Mouse (Mus musculus) forebrain, embryonic 12.5 days (tissue): ENCODE measurements around the gene Rspry1. TPM values are rescaled to one million over a fixed set of nuclear protein-coding genes. Genes with fewer than 3 reads are reported as not detected.
A peak's percentile ranks its signal among the peaks of the same experiment; 100 is the strongest.

ENCODE experiments used
- ATAC-seq: fragments of 200-750 bp; cut with Nextera tagmentation; 2 replicates; pipeline ENCODE4 v1.8.0; 2017; ENCODE audit warnings: moderate TSS enrichment; ENCODE audit not compliant: low FRiP score
- H3K27ac ChIP-seq: fragments of 300-500 bp; sonication (generic); 2 replicates; pipeline ENCODE4 v1.5.1; 2016; ENCODE audit warnings: mild to moderate bottlenecking
- H3K27me3 ChIP-seq: fragments of 300-500 bp; sonication (generic); 2 replicates; pipeline ENCODE4 v1.6.1; 2016; ENCODE audit warnings: mild to moderate bottlenecking
- H3K36me3 ChIP-seq: fragments of 300-500 bp; sonication (generic); replicated peaks from 2 replicates; pipeline ENCODE4 v1.6.1; 2016; ENCODE audit warnings: mild to moderate bottlenecking
- H3K4me1 ChIP-seq: fragments of 300-500 bp; sonication (generic); 2 replicates; pipeline ENCODE4 v1.6.1; 2016
- H3K4me2 ChIP-seq: fragments of 300-500 bp; sonication (generic); 2 replicates; pipeline ENCODE4 v1.6.1; 2016; ENCODE audit warnings: mild to moderate bottlenecking, moderate library complexity
- H3K4me3 ChIP-seq: fragments of 300-500 bp; sonication (generic); replicated peaks from 2 replicates; pipeline ENCODE4 v1.5.1; 2016; ENCODE audit warnings: mild to moderate bottlenecking
- H3K9ac ChIP-seq: fragments of 300-500 bp; sonication (generic); 2 replicates; pipeline ENCODE4 v1.6.1; 2016; ENCODE audit warnings: mild to moderate bottlenecking
- H3K9me3 ChIP-seq: fragments of 300-500 bp; sonication (generic); 2 replicates; pipeline ENCODE4 v1.6.1; 2016
- WGBS: fragments of 180-500 bp; shearing (Covaris S2); methylation state at CpG from one replicate; pipeline ENCODE4 v1.1.7; 2016; 5-methylcytosine and 5-hydroxymethylcytosine counted together
- polyA plus RNA-seq: library from polyadenylated mRNA; unstranded; fragments of >200 nt; fragmentation: Nextera tagmentation; extraction: Ambion mirVana; gene quantifications from 2 replicates; pipeline ENCODE4 v1.2.1, GENCODE M21; 2016

The Rspry1 gene
- polyA plus RNA-seq, 1 experiment from 2014 or later: 54.7 TPM

GRCm38 (mm10) chr8:94666456-94667308 is 64.9 kb downstream of the Rspry1 start, which contains the start of gene Arl2bp:
TSS of gene Arl2bp (plus strand) at chr8:94666600.
- H3K27ac ChIP-seq: peak within 1 kb of the TSS; percentile 91
- H3K9me3 ChIP-seq: no peaks in the 10 kb centered on the region
- H3K27me3 ChIP-seq: no peaks in the 10 kb centered on the region
- H3K9ac ChIP-seq: peak within 1 kb of the TSS; percentile 96
- H3K4me3 ChIP-seq: peak within 1 kb of the TSS; percentile 89
- peak within 1 kb of the TSS; percentile 69 for H3K4me2 ChIP-seq
- peaks cover 36% of the 10 kb centered on the region for H3K36me3 ChIP-seq
- ATAC-seq: peak; percentile 99
- peaks cover 15% of the 10 kb centered on the region for H3K4me1 ChIP-seq
- WGBS: under 1% methylated on average over 58 of the region's 74 CpGs

GRCm38 (mm10) chr8:94674384-94674783 is 72.6 kb downstream of the Rspry1 start:
- WGBS: 91% methylated on average over 5 of the region's 5 CpGs
- H3K36me3 ChIP-seq: peaks cover 59% of the 10 kb centered on the region
- H3K9ac ChIP-seq: no peak overlapping the region
- H3K4me3 ChIP-seq: no peak overlapping the region
- no peaks in the 10 kb centered on the region for H3K27me3 ChIP-seq
- H3K4me2 ChIP-seq: no peak overlapping the region
- H3K9me3 ChIP-seq: no peaks in the 10 kb centered on the region
- peaks cover 2% of the 10 kb centered on the region for H3K4me1 ChIP-seq
- no peak overlapping the region for H3K27ac ChIP-seq
- ATAC-seq: no peak

GRCm38 (mm10) chr8:94675923-94676322 is 74.2 kb downstream of the Rspry1 start:
- whole genome bisulfite sequencing: 86% methylated on average over 6 of the region's 6 CpGs
- Histone ChIP-seq H3K9ac (no peak overlapping the region), H3K27me3 (no peaks in the 10 kb centered on the region), H3K36me3 (peaks cover 47% of the 10 kb centered on the region), H3K27ac (no peak overlapping the region), H3K4me2 (no peak overlapping the region), H3K9me3 (no peaks in the 10 kb centered on the region), H3K4me3 (no peak overlapping the region), H3K4me1 (peaks cover 2% of the 10 kb centered on the region)
- no peak for ATAC-seq

GRCm38 (mm10) chr8:94678582-94678981 is 76.8 kb downstream of the Rspry1 start:
- peak overlapping the region; percentile 66 for H3K27ac ChIP-seq
- H3K27me3 ChIP-seq: no peaks in the 10 kb centered on the region
- H3K36me3 ChIP-seq: peaks cover 20% of the 10 kb centered on the region
- no peak overlapping the region for H3K4me2 ChIP-seq
- no peak for ATAC-seq
- H3K4me1 ChIP-seq: peaks cover 2% of the 10 kb centered on the region
- no peak overlapping the region for H3K9ac ChIP-seq
- H3K4me3 ChIP-seq: no peak overlapping the region
- WGBS: 40% methylated on average over 9 of the region's 9 CpGs
- H3K9me3 ChIP-seq: no peaks in the 10 kb centered on the region

DNA sequence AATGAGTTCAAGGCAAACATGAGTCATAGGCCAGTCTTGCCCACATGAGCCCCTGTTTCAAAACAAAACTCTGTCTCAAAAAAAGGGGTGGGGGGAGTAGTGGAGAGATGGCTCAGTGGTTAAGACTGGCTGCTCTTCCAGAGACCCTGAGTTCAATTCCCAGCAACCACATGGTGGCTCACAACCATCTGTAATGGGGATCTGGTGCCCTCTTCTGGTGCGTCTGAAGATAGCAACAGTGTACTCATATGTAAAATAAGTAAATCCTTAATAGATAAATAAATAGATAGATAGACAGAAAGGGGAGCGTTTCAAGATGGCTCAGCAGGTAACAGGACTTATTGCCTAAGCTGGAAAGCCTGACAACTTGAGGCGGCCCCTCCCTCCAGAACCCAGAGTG is 78.7 kb downstream of the Rspry1 start:
- no peak for ATAC-seq

GRCm38 (mm10) chr8:94682732-94683524 is 81.2 kb downstream of the Rspry1 start:
- Histone ChIP-seq H3K4me1 (peaks cover 2% of the 10 kb centered on the region; the same call in 1 of the 2 replicates), H3K4me3 (no peak overlapping the region), H3K27me3 (no peaks in the 10 kb centered on the region), H3K36me3 (no peaks in the 10 kb centered on the region), H3K4me2 (no peak overlapping the region), H3K27ac (no peak overlapping the region), H3K9ac (no peak overlapping the region), H3K9me3 (no peaks in the 10 kb centered on the region)
- ATAC-seq: no peak
- WGBS: 84% methylated on average over 16 of the region's 16 CpGs

More for the DNA sequence above, 78.7 kb downstream of the Rspry1 start:
- no peaks in the 10 kb centered on the region for H3K9me3 ChIP-seq
- no peak overlapping the region for H3K27ac ChIP-seq
- peaks cover 2% of the 10 kb centered on the region for H3K4me1 ChIP-seq
- H3K4me3 ChIP-seq: no peak overlapping the region
- H3K27me3 ChIP-seq: no peaks in the 10 kb centered on the region
- H3K9ac ChIP-seq: no peak overlapping the region
- peaks cover 6% of the 10 kb centered on the region for H3K36me3 ChIP-seq
- 92% methylated on average over 3 of the region's 3 CpGs for WGBS
- H3K4me2 ChIP-seq: no peak overlapping the region

- H3K9ac ChIP-seq: no peak overlapping the region
- no peaks in the 10 kb centered on the region for H3K36me3 ChIP-seq
- no peak overlapping the region for H3K4me2 ChIP-seq
- no peak overlapping the region for H3K27ac ChIP-seq
- no peak for ATAC-seq
- H3K9me3 ChIP-seq: no peaks in the 10 kb centered on the region
- no peaks in the 10 kb centered on the region for H3K4me1 ChIP-seq
- no peaks in the 10 kb centered on the region for H3K27me3 ChIP-seq
- 74% methylated on average over 4 of the region's 4 CpGs for WGBS
- H3K4me3 ChIP-seq: no peak overlapping the region
Observed at GRCm38 (mm10) chr8:94684287-94684686, 82.5 kb downstream of the Rspry1 start.

- H3K9me3 ChIP-seq: no peaks in the 10 kb centered on the region
- 79% methylated on average over 9 of the region's 9 CpGs for WGBS
- no peaks in the 10 kb centered on the region for H3K4me1 ChIP-seq
- H3K4me3 ChIP-seq: no peak overlapping the region
- no peak for ATAC-seq
- no peak overlapping the region for H3K9ac ChIP-seq
- H3K27ac ChIP-seq: no peak overlapping the region
- no peak overlapping the region for H3K4me2 ChIP-seq
- peaks cover under 1% of the 10 kb centered on the region; the same call in 1 of the 2 replicates for H3K27me3 ChIP-seq
- H3K36me3 ChIP-seq: no peaks in the 10 kb centered on the region
Observed at GRCm38 (mm10) chr8:94685953-94686352, 84.2 kb downstream of the Rspry1 start.

DNA sequence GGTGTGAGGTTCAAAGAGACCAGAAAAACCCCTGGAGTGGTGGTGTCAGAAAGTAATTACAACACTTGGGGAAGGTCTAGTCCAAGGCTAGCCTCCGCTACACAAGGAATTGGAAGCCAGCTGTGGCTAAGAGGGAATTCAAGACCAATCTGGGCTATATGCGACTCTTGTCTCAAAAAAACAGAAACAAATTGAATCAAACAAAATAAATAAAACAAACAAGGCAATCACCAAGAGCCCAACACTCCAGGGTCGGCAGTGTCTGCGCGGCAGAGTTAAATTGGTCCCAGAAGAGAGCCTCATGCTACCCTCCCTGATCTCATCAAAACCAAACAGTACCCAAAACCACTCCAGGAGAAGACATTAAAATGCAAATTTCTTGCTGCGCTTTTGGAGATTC is 93.0 kb downstream of the Rspry1 start:
- H3K27me3 ChIP-seq: peaks cover 70% of the 10 kb centered on the region
- H3K27ac ChIP-seq: no peak overlapping the region
- H3K4me1 ChIP-seq: peaks cover 21% of the 10 kb centered on the region
- ATAC-seq: no peak
- WGBS: 3% methylated on average over 6 of the region's 6 CpGs
- no peaks in the 10 kb centered on the region for H3K36me3 ChIP-seq
- peak overlapping the region; percentile 70 for H3K4me2 ChIP-seq
- H3K9me3 ChIP-seq: no peaks in the 10 kb centered on the region
- H3K4me3 ChIP-seq: no peak overlapping the region; the same call in 1 of the 2 replicates
- H3K9ac ChIP-seq: no peak overlapping the region

GRCm38 (mm10) chr8:94695341-94695993 is 93.7 kb downstream of the Rspry1 start:
- Histone ChIP-seq H3K4me3 (peak overlapping the region; percentile 41), H3K27ac (no peak overlapping the region), H3K27me3 (peaks cover 70% of the 10 kb centered on the region), H3K4me1 (peaks cover 21% of the 10 kb centered on the region), H3K9me3 (no peaks in the 10 kb centered on the region), H3K36me3 (no peaks in the 10 kb centered on the region), H3K4me2 (peak overlapping the region; percentile 70), H3K9ac (0 out of 2 replicates have a peak overlapping the region, but pooled peaks have one; percentile 3)
- WGBS: 1% methylated on average over 31 of the region's 31 CpGs
- ATAC-seq: peak; percentile 51

DNA sequence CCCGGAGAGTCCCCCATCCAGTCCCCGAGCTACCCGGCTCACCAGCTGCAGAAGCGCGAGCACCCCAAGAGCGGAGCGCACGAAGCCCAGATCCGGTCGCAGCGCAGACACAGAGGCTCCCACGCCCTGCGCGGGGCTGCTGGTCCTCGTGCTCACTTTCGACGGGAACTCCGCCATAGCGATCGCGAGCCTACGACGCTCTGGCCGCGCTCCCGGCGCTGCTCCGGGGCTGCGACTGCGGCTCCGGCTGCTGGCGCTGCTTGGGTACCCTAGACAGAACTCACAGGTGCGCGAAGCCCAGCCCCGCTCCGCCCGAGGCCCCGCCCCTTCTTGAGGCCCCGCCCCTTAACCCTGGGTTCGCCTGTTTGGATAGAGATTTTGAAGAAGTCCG is 94.3 kb downstream of the Rspry1 start, which contains the start of gene Pllp:
TSS of gene Pllp (minus strand) at position 285 of the 391 bp plus-strand sequence.
- Histone ChIP-seq H3K36me3 (no peaks in the 10 kb centered on the region), H3K4me1 (peaks cover 21% of the 10 kb centered on the region), H3K4me3 (peak within 1 kb of the TSS; percentile 41), H3K27me3 (peaks cover 69% of the 10 kb centered on the region), H3K9ac (0 out of 2 replicates have a peak within 1 kb of the TSS, but pooled peaks have one; percentile 3), H3K27ac (no peak within 1 kb of the TSS), H3K4me2 (peak within 1 kb of the TSS; percentile 70), H3K9me3 (no peaks in the 10 kb centered on the region)
- 1% methylated on average over 41 of the region's 41 CpGs for WGBS
- ATAC-seq: peak; percentile 61; the same call in 1 of the 2 replicates

DNA sequence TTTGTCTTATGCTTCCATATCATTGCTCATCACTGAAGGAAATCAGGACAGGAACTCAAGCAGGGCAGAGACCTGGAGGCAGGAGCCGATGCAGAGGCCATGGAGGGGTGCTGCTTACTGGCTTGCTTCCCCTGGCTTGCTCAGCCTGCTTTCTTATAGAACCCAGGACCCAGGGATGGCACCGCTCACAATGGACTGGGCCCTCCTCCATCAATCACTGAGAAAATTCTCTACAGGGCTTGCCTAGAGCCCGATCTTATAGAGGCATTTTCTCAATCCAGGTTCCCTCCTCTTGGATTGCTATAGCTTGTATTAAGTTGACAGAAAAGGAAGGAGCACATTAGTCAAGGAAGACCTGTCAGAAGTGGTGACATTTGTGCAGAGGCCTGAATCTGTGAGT is 94.8 kb downstream of the Rspry1 start:
- WGBS: 54% methylated on average over 3 of the region's 3 CpGs
- Histone ChIP-seq H3K4me3 (no peak overlapping the region), H3K4me2 (peak overlapping the region; percentile 70), H3K9me3 (no peaks in the 10 kb centered on the region), H3K9ac (no peak overlapping the region), H3K36me3 (no peaks in the 10 kb centered on the region), H3K27me3 (peaks cover 66% of the 10 kb centered on the region), H3K27ac (no peak overlapping the region), H3K4me1 (peaks cover 21% of the 10 kb centered on the region)
- no peak for ATAC-seq
